Mouse (Mus musculus) layer of hippocampus, adult 9-10 months (tissue): ENCODE data around the gene Zbtb48.

Experiments
- DNase-seq: peaks from one replicate; pipeline ENCODE4 v3.0.0; 2022; ENCODE audit warnings: low spot score

The Zbtb48 gene

DNA sequence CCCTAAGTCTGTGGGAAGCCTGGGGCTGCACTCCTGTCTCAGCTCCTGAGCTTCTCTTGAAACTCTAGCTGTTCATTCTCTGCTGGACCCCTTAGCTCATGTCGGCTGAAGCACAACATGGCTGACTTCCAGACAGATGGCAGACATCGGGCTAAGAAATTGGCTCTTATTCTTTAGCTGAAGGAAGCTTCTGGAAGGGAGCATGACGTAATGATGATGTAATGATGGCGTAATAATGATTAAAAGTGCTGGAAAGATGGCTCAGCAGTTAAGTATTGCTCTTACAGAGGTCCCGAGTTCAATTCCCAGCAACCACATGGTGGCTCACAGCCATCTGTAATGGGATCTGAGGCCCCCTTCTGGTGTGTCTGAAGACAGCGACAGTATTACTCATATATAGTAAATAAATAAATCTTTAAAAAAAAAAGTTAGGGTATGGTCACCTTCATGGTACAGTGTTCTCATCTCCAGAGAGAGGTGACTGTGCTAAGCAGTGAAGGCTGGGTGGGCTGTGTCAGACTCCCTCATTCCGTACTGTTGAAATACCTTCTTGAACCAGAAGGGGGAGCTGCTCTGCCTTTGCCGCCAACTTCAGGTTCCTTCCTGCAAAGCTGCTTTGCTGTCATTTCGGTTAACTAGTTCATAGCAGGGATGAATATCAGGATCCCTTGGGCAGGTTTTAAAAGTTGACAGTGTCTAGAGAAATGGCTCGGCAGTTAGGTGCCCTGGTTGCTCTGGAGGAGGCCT is 55.1 kb downstream of the Zbtb48 start:
- DNase-seq = no peak
